Mouse (Mus musculus) G1E (cell line): ENCODE measurements around the gene Zcchc8. TPM values are rescaled to one million over a fixed set of nuclear protein-coding genes. Genes with fewer than 3 reads are reported as not detected.
"Not testable (repeated sequence)": the region's sequence is repeated elsewhere in the genome, so short reads cannot be mapped to it uniquely, and the experiment has no call there.

Experiments
- ATAC-seq: 2 replicates; pipeline ENCODE4 v1.8.0; 2016; ENCODE audit warnings: mild to moderate bottlenecking; ENCODE audit not compliant: insufficient number of reproducible peaks, poor library complexity, low FRiP score, severe bottlenecking; ENCODE audit errors: extremely low read depth
- DNase-seq: peaks from one replicate; pipeline ENCODE4 v3.0.0; 2012; ENCODE audit warnings: low spot score
- H3K27me3 ChIP-seq: 2 replicates; pipeline ENCODE4 v1.6.1; 2012; ENCODE audit warnings: mild to moderate bottlenecking, low read length, inconsistent platforms; ENCODE audit not compliant: insufficient read depth
- H3K36me3 ChIP-seq: replicated peaks from 2 replicates; pipeline ENCODE3; 2012; ENCODE audit warnings: mild to moderate bottlenecking, inconsistent platforms
- H3K4me1 ChIP-seq: 2 replicates; pipeline ENCODE4 v1.6.1; 2012; ENCODE audit warnings: low read depth, low read length, inconsistent platforms, mixed read lengths; ENCODE audit not compliant: insufficient read depth
- H3K4me3 ChIP-seq: 2 replicates; pipeline ENCODE4 v1.5.1; 2012; ENCODE audit warnings: low read depth, mild to moderate bottlenecking, inconsistent platforms, low read length, moderate library complexity, mixed read lengths
- H3K9me3 ChIP-seq: replicated peaks from 2 replicates; pipeline ENCODE4 v1.6.1; 2012; ENCODE audit warnings: inconsistent platforms
- CTCF ChIP-seq: IDR thresholded peaks from 2 replicates; pipeline ENCODE4 v1.5.1; 2012; ENCODE audit warnings: low read depth, low read length, inconsistent platforms, mixed read lengths
- GATA1 ChIP-seq: IDR thresholded peaks from 2 replicates; pipeline ENCODE4 v1.6.1; 2012; ENCODE audit warnings: borderline replicate concordance, low read length, inconsistent platforms, mixed read lengths
- GATA2 ChIP-seq: IDR thresholded peaks from 2 replicates; pipeline ENCODE4 v1.6.1; 2012; ENCODE audit warnings: low read depth, low read length, inconsistent platforms, borderline replicate concordance
- POLR2AphosphoS5 ChIP-seq: IDR thresholded peaks from 2 replicates; pipeline ENCODE4 v1.6.1; 2012; ENCODE audit warnings: low read depth, low read length, inconsistent platforms; ENCODE audit not compliant: insufficient replicate concordance
- TAL1 ChIP-seq: conservative IDR thresholded peaks from 2 replicates; pipeline ENCODE4 v1.6.1; 2012; ENCODE audit warnings: low read depth, low read length, inconsistent platforms, mixed read lengths
- polyA plus RNA-seq: library from polyadenylated mRNA; stranded (reverse); fragments of >175 nt; gene quantifications from 2 replicates; pipeline ENCODE4 v1.2.3, GENCODE M21; 2012
- total RNA-seq, 2 experiments: library from RNA; stranded (forward) in 1 of 2; stranded (reverse) in 1 of 2; fragments of 200-1000 nt in 1 of 2; fragments of >200 nt in 1 of 2; fragmentation: Nextera tagmentation in 1 of 2; gene quantifications; 2 replicates each; pipeline ENCODE4 v1.2.3; 2014 to 2017

Gene Zcchc8
- total RNA-seq (2014; fragmentation: Nextera tagmentation) = 68.2 and 93.6 TPM in 2 replicates
- total RNA-seq (2017) = 33.3 and 41.4 TPM in 2 replicates
- 55.2 and 79.4 TPM in 2 replicates for polyA plus RNA-seq

- Histone ChIP-seq H3K27me3 (no peaks in the 10 kb centered on the region), H3K4me3 (peak within 1 kb of the TSS; percentile 94), H3K36me3 (peaks cover 29% of the 10 kb centered on the region), H3K9me3 (no peaks in the 10 kb centered on the region), H3K4me1 (peaks cover 34% of the 10 kb centered on the region)
- peak; percentile 98 for ATAC-seq
- no peak for TF ChIP-seq GATA1
- no peak for TF ChIP-seq CTCF
- no peak for TF ChIP-seq POLR2AphosphoS5
- no peak for TF ChIP-seq GATA2
- TF ChIP-seq TAL1 = no peak
- peak; percentile 82 for DNase-seq
Observed at GRCm38 (mm10) chr5:123720328-123721311, at the start of gene Zcchc8. Gene Zcchc8 (minus strand): TSS chr5:123721100.

- DNase-seq = not testable (repeated sequence)
Observed at GRCm38 (mm10) chr5:123766455-123766854, 45.6 kb upstream of the Zcchc8 start.

GRCm38 (mm10) chr5:123765506-123765905 lies 44.6 kb upstream of the Zcchc8 start:
- Histone ChIP-seq H3K36me3 (peaks cover 88% of the 10 kb centered on the region), H3K27me3 (no peaks in the 10 kb centered on the region), H3K4me3 (no peak overlapping the region), H3K9me3 (no peaks in the 10 kb centered on the region), H3K4me1 (no peaks in the 10 kb centered on the region)
- DNase-seq (no peak), ATAC-seq (no peak)
- TF ChIP-seq GATA2 = no peak
- TF ChIP-seq CTCF = no peak
- no peak for TF ChIP-seq POLR2AphosphoS5
- TF ChIP-seq GATA1 = no peak
- no peak for TF ChIP-seq TAL1

More at GRCm38 (mm10) chr5:123766455-123766854, 45.6 kb upstream of the Zcchc8 start:
- not testable (repeated sequence) for ATAC-seq, H3K27me3 ChIP-seq, H3K9me3 ChIP-seq, H3K4me3 ChIP-seq, H3K4me1 ChIP-seq
- H3K36me3 ChIP-seq = peaks cover 89% of the 10 kb centered on the region

- TF ChIP-seq GATA1 (no peak), POLR2AphosphoS5 (no peak; the same call in 1 of the 2 replicates), GATA2 (no peak), CTCF (no peak), TAL1 (no peak)
- Histone ChIP-seq H3K36me3 (peaks cover 44% of the 10 kb centered on the region), H3K4me1 (peaks cover 46% of the 10 kb centered on the region), H3K9me3 (no peaks in the 10 kb centered on the region), H3K4me3 (peak within 1 kb of the TSS; percentile 76), H3K27me3 (no peaks in the 10 kb centered on the region)
- ATAC-seq (peak; percentile 93), DNase-seq (peak; percentile 71)
Observed at GRCm38 (mm10) chr5:123749065-123750064, 28.5 kb upstream of the Zcchc8 start, which contains the start of the genes Rsrc2 and Kntc1. Gene Rsrc2 (minus strand): TSS chr5:123749414. Gene Kntc1 (plus strand): TSS chr5:123749716.

- no peak for TF ChIP-seq GATA2
- TF ChIP-seq TAL1 = no peak
- TF ChIP-seq CTCF = no peak
- TF ChIP-seq GATA1 = no peak
- no peak for TF ChIP-seq POLR2AphosphoS5
- H3K4me3 ChIP-seq = peak overlapping the region; percentile 76
- no peaks in the 10 kb centered on the region for H3K27me3 ChIP-seq
- H3K36me3 ChIP-seq = peaks cover 44% of the 10 kb centered on the region
- DNase-seq = no peak
- peaks cover 52% of the 10 kb centered on the region for H3K4me1 ChIP-seq
- ATAC-seq = no peak
- no peaks in the 10 kb centered on the region for H3K9me3 ChIP-seq
Observed at GRCm38 (mm10) chr5:123748339-123749064, 27.6 kb upstream of the Zcchc8 start.
